Mouse (Mus musculus) midbrain, embryonic 14.5 days (tissue): ENCODE data around the gene Cyb5rl. TPM values are rescaled to one million over a fixed set of nuclear protein-coding genes. Genes with fewer than 3 reads are reported as not detected.

Source experiments
- ATAC-seq: fragments of 200-750 bp; cut with Nextera tagmentation; 2 replicates; pipeline ENCODE4 v1.8.0; 2017; ENCODE audit warnings: moderate number of reproducible peaks, moderate library complexity; ENCODE audit not compliant: low FRiP score, low TSS enrichment
- DNase-seq: peaks from one replicate; pipeline ENCODE4 v3.0.0-alpha.2; 2015
- H3K27ac ChIP-seq: fragments of 300-500 bp; sonication (generic); replicated peaks from 2 replicates; pipeline ENCODE4 v1.5.1; 2014; ENCODE audit warnings: mild to moderate bottlenecking, low read depth, low read length, moderate library complexity
- H3K27me3 ChIP-seq: fragments of 300-500 bp; sonication (generic); 2 replicates; pipeline ENCODE4 v1.6.1; 2014; ENCODE audit warnings: low read length, control low read depth, mixed read lengths; ENCODE audit not compliant: control insufficient read depth, insufficient read depth
- H3K36me3 ChIP-seq: fragments of 300-500 bp; sonication (generic); 2 replicates; pipeline ENCODE4 v1.6.1; 2014; ENCODE audit warnings: low read length, control low read depth; ENCODE audit not compliant: control insufficient read depth, insufficient read depth
- H3K4me1 ChIP-seq: fragments of 300-500 bp; sonication (generic); 2 replicates; pipeline ENCODE4 v1.6.1; 2014; ENCODE audit warnings: mild to moderate bottlenecking, antibody characterized with exemption, low read length, control low read depth; ENCODE audit not compliant: control insufficient read depth, insufficient read depth
- H3K4me2 ChIP-seq: fragments of 300-500 bp; sonication (generic); 2 replicates; pipeline ENCODE4 v1.6.1; 2014; ENCODE audit warnings: mild to moderate bottlenecking, low read length, moderate library complexity
- H3K4me3 ChIP-seq: fragments of 300-500 bp; sonication (generic); replicated peaks from 2 replicates; pipeline ENCODE4 v1.5.1; 2014; ENCODE audit warnings: low read depth, low read length
- H3K9ac ChIP-seq: fragments of 300-500 bp; sonication (generic); replicated peaks from 2 replicates; pipeline ENCODE4 v1.6.1; 2014; ENCODE audit warnings: mild to moderate bottlenecking, low read length, moderate library complexity
- H3K9me3 ChIP-seq: fragments of 300-500 bp; sonication (generic); 2 replicates; pipeline ENCODE4 v1.6.1; 2016; ENCODE audit warnings: low read length, control low read depth, mixed read lengths; ENCODE audit not compliant: control insufficient read depth
- WGBS: fragments of 180-500 bp; shearing (Covaris S2); extraction: QIAGEN DNeasy Blood & Tissue Kit; methylation state at CpG from one replicate; pipeline ENCODE4 v1.1.7; 2014; 5-methylcytosine and 5-hydroxymethylcytosine counted together
- polyA plus RNA-seq: library from polyadenylated mRNA; unstranded; fragments of >200 nt; fragmentation: Nextera tagmentation; extraction: Ambion mirVana; gene quantifications from 2 replicates; pipeline ENCODE4 v1.2.1, GENCODE M21; 2014

Gene Cyb5rl
- 5.2 and 5.3 TPM in 2 replicates for polyA plus RNA-seq

DNA sequence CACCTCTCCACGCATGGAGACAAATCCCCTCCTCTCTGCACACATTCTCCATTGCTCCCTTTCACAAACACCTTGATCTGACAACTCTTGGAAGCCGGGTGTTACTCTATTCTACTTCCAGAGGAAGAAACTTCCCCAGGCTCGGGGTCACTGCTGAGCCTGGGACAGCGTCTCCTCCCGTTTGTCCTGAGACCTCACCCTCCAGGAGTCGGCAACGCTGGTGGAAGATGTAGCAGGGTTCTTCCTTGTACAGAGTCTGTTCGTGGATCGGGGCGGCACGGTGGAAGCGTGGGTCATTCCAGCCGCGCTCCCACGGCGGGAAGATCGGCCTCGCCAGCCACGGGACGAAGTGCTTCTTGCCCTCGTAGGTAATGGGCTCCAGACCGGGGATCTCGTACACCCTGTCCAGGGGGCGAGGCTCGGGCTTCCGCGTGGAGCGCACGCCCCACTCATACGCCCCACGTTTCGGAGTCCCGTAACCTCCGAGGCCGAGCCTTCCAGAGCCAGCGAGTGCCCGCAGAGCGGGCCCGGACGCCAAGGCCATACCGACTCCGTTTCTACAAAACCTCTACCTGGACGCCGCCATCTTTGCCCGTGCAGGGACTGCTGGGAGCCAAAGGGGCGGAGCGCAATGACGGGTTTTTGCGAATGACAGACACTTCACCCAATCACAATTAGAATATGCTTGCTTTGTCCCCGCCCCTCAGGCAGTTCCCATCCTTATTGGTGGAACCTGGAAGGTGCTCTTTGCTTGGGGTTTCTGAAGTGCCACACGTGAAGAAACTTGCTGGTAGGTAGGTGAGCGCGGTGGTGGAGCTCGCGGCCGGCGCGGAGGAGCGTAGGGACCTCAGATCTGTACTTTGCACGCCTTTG, at the start of gene Cyb5rl, which contains the start of gene Mrpl37:
Cyb5rl (plus strand) TSS at position 737 of the 873 bp plus-strand sequence.
Mrpl37 (minus strand) TSS at position 617 of the 873 bp plus-strand sequence.
- Histone ChIP-seq H3K36me3 (peaks cover 31% of the 10 kb centered on the region), H3K9ac (peak within 1 kb of the TSS; percentile 79), H3K4me3 (peak within 1 kb of the TSS; percentile 76), H3K4me1 (peaks cover 12% of the 10 kb centered on the region), H3K4me2 (peak within 1 kb of the TSS; percentile 88), H3K27me3 (no peaks in the 10 kb centered on the region), H3K27ac (peak within 1 kb of the TSS; percentile 45; the same call in 1 of the 2 replicates), H3K9me3 (no peaks in the 10 kb centered on the region)
- WGBS, result under 1% methylated on average over 60 of the region's 60 CpGs
- peak; percentile 99 for ATAC-seq
- DNase-seq, result peak; percentile 98

DNA sequence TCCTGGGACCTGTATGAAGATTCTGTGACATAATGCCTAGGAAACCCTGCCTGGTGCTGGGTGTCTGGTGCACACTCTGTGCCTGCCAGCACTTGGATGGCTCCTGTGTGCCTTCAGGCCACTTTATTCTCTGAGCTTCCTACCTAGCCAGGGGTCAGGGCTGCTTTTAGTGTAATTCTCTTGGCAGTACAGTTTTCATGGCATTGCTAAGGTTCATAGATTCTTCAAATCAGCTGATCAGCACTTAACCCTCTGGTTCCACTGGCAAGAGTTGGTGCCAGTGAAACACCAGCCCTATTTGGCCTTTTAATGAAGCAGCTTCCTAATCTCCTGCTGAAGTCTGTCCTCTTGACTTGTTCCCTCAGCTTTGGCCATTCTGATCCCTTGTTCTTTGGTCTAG, 49.5 kb upstream of the Cyb5rl start:
- DNase-seq (no peak), ATAC-seq (no peak)
- H3K4me3 ChIP-seq, result no peak overlapping the region
- H3K4me1 ChIP-seq, result peaks cover 72% of the 10 kb centered on the region
- H3K9me3 ChIP-seq, result no peaks in the 10 kb centered on the region
- H3K27me3 ChIP-seq, result no peaks in the 10 kb centered on the region
- H3K9ac ChIP-seq, result peak overlapping the region; percentile 37; the same call in 1 of the 2 replicates
- no peak overlapping the region for H3K4me2 ChIP-seq
- no peaks in the 10 kb centered on the region for H3K36me3 ChIP-seq
- H3K27ac ChIP-seq, result 0 out of 2 replicates have a peak overlapping the region, but pooled peaks have one; percentile 26

- H3K4me2 ChIP-seq, result no peak overlapping the region
- H3K9me3 ChIP-seq, result no peaks in the 10 kb centered on the region
- no peak overlapping the region; the same call in 1 of the 2 replicates for H3K9ac ChIP-seq
- ATAC-seq (no peak), DNase-seq (no peak)
- no peaks in the 10 kb centered on the region for H3K36me3 ChIP-seq
- peaks cover 83% of the 10 kb centered on the region for H3K4me1 ChIP-seq
- peak overlapping the region; percentile 58 for H3K27ac ChIP-seq
- WGBS, result 72% methylated on average over 3 of the region's 3 CpGs
- no peaks in the 10 kb centered on the region for H3K27me3 ChIP-seq
- no peak overlapping the region for H3K4me3 ChIP-seq
Measured at GRCm38 (mm10) chr4:107018521-107018920, 48.3 kb upstream of the Cyb5rl start.

DNA sequence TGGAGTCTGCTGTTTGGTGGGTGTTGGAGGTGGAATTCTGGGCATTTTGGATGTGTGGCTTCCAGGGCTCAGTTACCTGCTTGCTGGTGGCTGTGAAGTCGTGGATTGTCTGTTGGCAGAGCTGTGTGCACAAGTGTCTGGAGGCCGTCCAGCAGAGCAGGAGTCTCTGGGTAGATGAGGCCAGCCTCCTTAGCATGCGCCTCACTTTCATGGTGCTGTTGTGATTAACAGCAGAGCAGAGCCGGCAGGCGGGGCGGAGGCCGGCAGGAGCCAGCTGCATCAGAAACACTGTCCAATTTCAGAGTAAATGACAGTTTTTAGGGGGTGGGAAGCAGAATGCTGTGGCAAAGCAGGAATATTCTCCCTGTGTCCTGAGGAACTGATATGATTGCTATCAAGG, 47.8 kb upstream of the Cyb5rl start:
- peak overlapping the region; percentile 27; the same call in 1 of the 2 replicates for H3K9ac ChIP-seq
- ATAC-seq, result no peak
- H3K36me3 ChIP-seq, result no peaks in the 10 kb centered on the region
- H3K4me2 ChIP-seq, result no peak overlapping the region
- H3K4me3 ChIP-seq, result no peak overlapping the region
- no peaks in the 10 kb centered on the region for H3K9me3 ChIP-seq
- WGBS, result 29% methylated on average over 7 of the region's 7 CpGs
- peaks cover 83% of the 10 kb centered on the region for H3K4me1 ChIP-seq
- peak; percentile 70 for DNase-seq
- H3K27me3 ChIP-seq, result no peaks in the 10 kb centered on the region
- H3K27ac ChIP-seq, result peak overlapping the region; percentile 58

DNA sequence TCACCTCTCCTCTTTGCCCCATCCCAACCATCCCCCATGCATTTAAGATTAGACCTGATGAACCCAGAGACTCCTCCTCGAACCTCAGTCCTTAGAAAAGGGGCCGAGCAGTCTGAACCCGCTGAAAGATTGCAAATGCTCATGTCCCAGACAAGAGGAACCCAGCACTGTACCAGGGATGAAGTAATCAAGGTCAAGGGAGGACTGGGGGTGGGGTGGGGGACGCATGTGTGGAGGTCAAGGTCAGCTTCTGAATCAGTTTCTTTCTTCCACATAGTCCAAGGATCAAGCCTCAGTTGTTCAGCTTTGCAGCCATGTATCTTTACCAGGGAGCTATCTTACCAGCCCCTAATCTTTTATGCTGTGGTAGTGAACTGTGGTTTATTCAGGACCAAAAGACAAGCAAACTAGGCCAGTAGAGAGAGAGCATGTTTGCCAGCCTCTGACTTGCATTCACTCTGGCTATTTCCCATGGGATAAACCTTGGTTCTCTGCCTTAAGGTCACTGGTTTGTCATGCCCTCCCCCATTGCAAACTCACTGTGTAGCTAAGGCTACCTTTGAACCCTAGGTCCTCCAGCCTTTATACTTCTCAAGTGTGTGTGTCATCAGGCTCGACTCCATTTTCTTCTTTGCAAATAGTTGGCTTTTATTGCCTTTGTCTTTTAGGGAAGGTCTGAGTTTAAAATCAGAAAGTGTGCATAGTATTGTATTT, 46.3 kb upstream of the Cyb5rl start:
- peaks cover 70% of the 10 kb centered on the region for H3K4me1 ChIP-seq
- H3K4me2 ChIP-seq, result no peak overlapping the region
- 0 out of 2 replicates have a peak overlapping the region, but pooled peaks have one; percentile 17 for H3K9ac ChIP-seq
- ATAC-seq (no peak), DNase-seq (no peak)
- H3K4me3 ChIP-seq, result no peak overlapping the region
- H3K36me3 ChIP-seq, result no peaks in the 10 kb centered on the region
- no peaks in the 10 kb centered on the region for H3K9me3 ChIP-seq
- no peaks in the 10 kb centered on the region for H3K27me3 ChIP-seq
- WGBS, result 78% methylated on average over 5 of the region's 5 CpGs
- H3K27ac ChIP-seq, result no peak overlapping the region; the same call in 1 of the 2 replicates

DNA sequence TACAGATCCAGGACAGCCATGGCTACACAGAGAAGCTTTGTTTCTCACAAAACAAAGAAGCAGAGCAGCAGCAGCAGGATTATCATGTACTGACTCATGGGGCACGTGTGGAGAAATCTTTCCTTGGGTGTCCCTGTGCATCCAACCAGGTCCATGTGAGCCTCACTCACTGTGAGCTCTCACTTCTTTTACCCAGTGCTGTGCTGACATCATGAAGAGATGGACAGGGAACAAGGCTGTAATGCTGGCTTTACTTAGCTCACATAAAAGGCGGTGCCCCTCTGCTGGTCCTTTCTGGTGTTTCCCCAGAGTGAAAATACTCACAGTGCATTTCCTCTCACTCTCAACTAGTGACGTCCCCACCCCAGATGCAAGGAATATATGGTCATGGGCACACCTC, 45.3 kb upstream of the Cyb5rl start:
- Histone ChIP-seq H3K9me3 (no peaks in the 10 kb centered on the region), H3K4me1 (peaks cover 60% of the 10 kb centered on the region), H3K4me2 (no peak overlapping the region), H3K4me3 (no peak overlapping the region), H3K27ac (peak overlapping the region; percentile 57; the same call in 1 of the 2 replicates), H3K36me3 (no peaks in the 10 kb centered on the region), H3K27me3 (no peaks in the 10 kb centered on the region), H3K9ac (peak overlapping the region; percentile 17; the same call in 1 of the 2 replicates)
- no peak for DNase-seq
- 54% methylated on average over 3 of the region's 3 CpGs for WGBS
- no peak for ATAC-seq

DNA sequence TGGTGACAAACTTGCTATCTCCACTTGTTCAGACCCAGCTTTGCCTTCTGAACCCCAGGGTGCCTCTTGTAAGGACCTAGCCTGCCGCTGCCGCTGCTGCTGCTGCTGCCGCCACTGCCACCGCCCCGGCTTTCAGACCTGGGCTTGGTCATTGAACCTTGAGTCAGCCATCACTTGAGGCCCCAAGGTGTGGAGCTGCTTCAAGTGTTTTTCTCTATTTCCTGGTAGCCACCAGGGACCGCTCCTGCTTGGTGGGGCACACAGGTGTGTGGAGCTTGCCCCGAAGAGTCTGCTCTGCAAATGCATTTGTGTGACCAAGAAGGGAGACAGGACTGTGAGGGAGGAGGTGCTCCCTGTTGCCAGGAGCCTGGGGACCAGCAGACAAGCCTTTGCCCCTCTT, 41.9 kb upstream of the Cyb5rl start:
- WGBS, result 82% methylated on average over 7 of the region's 7 CpGs

GRCm38 (mm10) chr4:107025369-107025768, 41.4 kb upstream of the Cyb5rl start:
- Histone ChIP-seq H3K4me2 (no peak overlapping the region), H3K9me3 (no peaks in the 10 kb centered on the region), H3K27me3 (no peaks in the 10 kb centered on the region), H3K4me1 (peaks cover 21% of the 10 kb centered on the region), H3K36me3 (peaks cover 19% of the 10 kb centered on the region; the same call in 1 of the 2 replicates), H3K27ac (no peak overlapping the region), H3K4me3 (no peak overlapping the region), H3K9ac (no peak overlapping the region)
- no peak for DNase-seq
- 80% methylated on average over 5 of the region's 5 CpGs for WGBS
- no peak for ATAC-seq

More for the DNA sequence above, 41.9 kb upstream of the Cyb5rl start:
- H3K36me3 ChIP-seq, result peaks cover 16% of the 10 kb centered on the region; the same call in 1 of the 2 replicates
- no peaks in the 10 kb centered on the region for H3K27me3 ChIP-seq
- no peak for DNase-seq
- H3K9ac ChIP-seq, result no peak overlapping the region
- no peaks in the 10 kb centered on the region for H3K9me3 ChIP-seq
- H3K4me3 ChIP-seq, result no peak overlapping the region
- H3K4me1 ChIP-seq, result peaks cover 26% of the 10 kb centered on the region
- no peak for ATAC-seq
- H3K4me2 ChIP-seq, result no peak overlapping the region
- H3K27ac ChIP-seq, result no peak overlapping the region
